ENCODE assay signal across 8 mouse cellular contexts in genomic region chr19:4096642-4097440, GRCm38 (mm10). TPM values are rescaled to one million over a fixed set of nuclear protein-coding genes. Genes with fewer than 3 reads are reported as not detected.
DNase-seq lines count a peak whose midpoint lies in the region; ATAC-seq lines count a peak whose summit lies in the region.

Gene Cdk2ap2 (plus strand): TSS chr19:4097182.

- peaks cover 27% of the 10 kb centered on the region for H3K4me1 ChIP-seq in forebrain, embryonic 14.5 days (ENCODE audit: control insufficient read depth, insufficient read depth, low read length)
- H3K4me1 ChIP-seq in neural tube, embryonic 15.5 days, result peaks cover 55% of the 10 kb centered on the region

- WGBS in forebrain, embryonic 14.5 days, result under 1% methylated on average over 62 of the region's 65 CpGs
- WGBS in neural tube, embryonic 15.5 days, result under 1% methylated on average over 65 of the region's 65 CpGs

- H3K27ac ChIP-seq in forebrain, embryonic 14.5 days (ENCODE audit: low read depth, low read length), result peak within 1 kb of the TSS; percentile 87
- H3K27ac ChIP-seq in neural tube, embryonic 15.5 days (replicated peaks), result peak within 1 kb of the TSS; percentile 93

- peak; percentile 99 for DNase-seq in ES-CJ7 (ENCODE audit: low read depth, low spot score)
- DNase-seq in cerebellum, adult 11 months, result peak; percentile 100
- peak; percentile 99 for DNase-seq in forebrain, embryonic 14.5 days (ENCODE audit: low spot score)
- DNase-seq in heart, postnatal 14 days, result peak; percentile 99
- peak; percentile 100 for DNase-seq in layer of hippocampus, adult 11-12 months (ENCODE audit: low spot score)
- DNase-seq in lung, adult 18-20 months, result peak; percentile 100
- DNase-seq in testis, postnatal 14 days (ENCODE audit: low spot score), result peak; percentile 99

- peaks cover 5% of the 10 kb centered on the region; the same call in 1 of the 2 replicates for H3K27me3 ChIP-seq in forebrain, embryonic 14.5 days (replicated peaks; ENCODE audit: control insufficient read depth, insufficient read depth, low read length)
- no peaks in the 10 kb centered on the region for H3K27me3 ChIP-seq in neural tube, embryonic 15.5 days (replicated peaks)

- peak within 1 kb of the TSS; percentile 65 for H3K4me2 ChIP-seq in forebrain, embryonic 14.5 days (ENCODE audit: low read length)
- H3K4me2 ChIP-seq in neural tube, embryonic 15.5 days, result peak within 1 kb of the TSS; percentile 77

- no peaks in the 10 kb centered on the region for H3K9me3 ChIP-seq in forebrain, embryonic 14.5 days (replicated peaks; ENCODE audit: control insufficient read depth, low read length)
- H3K9me3 ChIP-seq in neural tube, embryonic 15.5 days (replicated peaks), result no peaks in the 10 kb centered on the region

- no peaks in the 10 kb centered on the region for H3K36me3 ChIP-seq in forebrain, embryonic 14.5 days (ENCODE audit: control insufficient read depth, insufficient read depth, low read length)
- no peaks in the 10 kb centered on the region for H3K36me3 ChIP-seq in neural tube, embryonic 15.5 days

- intact Hi-C loops in heart, postnatal 14 days (cut with DNase I), result no loop called here

- H3K9ac ChIP-seq in forebrain, embryonic 14.5 days (ENCODE audit: low read length), result peak within 1 kb of the TSS; percentile 59
- H3K9ac ChIP-seq in neural tube, embryonic 15.5 days (replicated peaks), result peak within 1 kb of the TSS; percentile 63

- ATAC-seq in forebrain, embryonic 14.5 days, result peak; percentile 94
- peak; percentile 93 for ATAC-seq in neural tube, embryonic 15.5 days (ENCODE audit: low FRiP score)

- H3K4me3 ChIP-seq in forebrain, embryonic 14.5 days (ENCODE audit: low read depth, low read length), result peak within 1 kb of the TSS; percentile 57
- H3K4me3 ChIP-seq in neural tube, embryonic 15.5 days (replicated peaks), result peak within 1 kb of the TSS; percentile 71

RNA-seq across cellular contexts. Expression of gene Cdk2ap2, which starts in this region (rescaled TPM):
- 88.6 and 91.7 TPM in 2 replicates for polyA plus RNA-seq in forebrain, embryonic 14.5 days (2014; fragmentation: Nextera tagmentation; extraction: Ambion mirVana)
- total RNA-seq in heart, postnatal 14 days (2021), result 10 to 100 TPM; 24.2 to 27.5 TPM
- polyA plus RNA-seq in neural tube, embryonic 15.5 days (2015; fragmentation: Nextera tagmentation; extraction: Ambion mirVana), result 88.7 and 99.0 TPM in 2 replicates

Comparison
In these comparisons a context has a peak if more than half of its experiments do, and no peak if none do; other contexts are left out.
1. Peak in every context shown above with its lines: DNase-seq, ATAC-seq, H3K4me3 ChIP-seq and H3K27ac ChIP-seq.